ENCODE assay signal across 9 mouse cellular contexts in the genomic region with DNA sequence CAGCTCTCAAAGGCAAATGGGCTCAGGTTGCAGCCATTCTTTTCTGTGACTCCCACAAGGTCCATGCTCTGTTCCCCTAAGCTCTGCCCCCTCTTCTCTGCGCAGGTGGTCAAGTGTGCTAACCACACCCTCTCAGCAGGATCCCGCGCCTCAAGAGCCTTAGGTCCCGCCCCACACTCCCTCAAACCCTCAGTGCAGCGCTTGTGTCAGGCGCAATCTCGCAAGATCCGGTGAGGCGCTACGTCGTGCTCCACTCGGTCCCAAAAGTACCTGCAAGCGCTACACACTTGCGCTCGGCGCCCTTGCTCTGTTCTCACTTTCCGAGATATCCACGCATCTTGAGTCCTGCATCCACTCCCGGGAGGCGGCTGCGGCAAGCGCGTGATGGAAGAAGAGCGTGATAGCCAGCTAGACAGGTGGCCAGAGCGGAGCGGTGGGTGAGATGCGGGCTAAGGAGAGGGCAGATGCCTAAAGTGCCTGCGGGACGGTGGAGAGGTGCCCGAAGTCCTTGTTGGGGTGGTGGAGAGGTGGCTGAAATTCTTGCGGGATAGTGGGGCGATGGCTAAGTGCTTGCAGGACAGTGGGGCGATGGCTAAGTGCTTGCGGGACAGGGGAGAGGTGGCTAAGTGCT. TPM values are rescaled to one million over a fixed set of nuclear protein-coding genes. Genes with fewer than 3 reads are reported as not detected.
DNase-seq lines count a peak whose midpoint lies in the region; ATAC-seq and TF ChIP-seq lines count a peak whose summit lies in the region.
"Had no signal": no experiment of that assay in that cellular context is flagged by ENCODE, and none has a peak within 500 bp of the region (broad histone marks: within the 10 kb centered on the region; RNA-seq: fewer than 3 reads in every experiment).

No protein-coding gene starts in this region.

- no peaks in the 10 kb centered on the region; the same call in 1 of the 2 replicates for H3K27me3 ChIP-seq in kidney, adult 2 months (replicated peaks; ENCODE audit: control insufficient read depth, insufficient read depth, low read length)
- peaks cover 26% of the 10 kb centered on the region for H3K27me3 ChIP-seq in liver, embryonic 16.5 days (ENCODE audit: control insufficient read depth, insufficient read depth, low read depth, low read length)
- H3K27me3 ChIP-seq in neural tube, embryonic 12.5 days (replicated peaks) = peaks cover 23% of the 10 kb centered on the region

- no peaks in the 10 kb centered on the region for H3K4me1 ChIP-seq in kidney, adult 2 months (ENCODE audit: control insufficient read depth, insufficient read depth, low read length)
- no peaks in the 10 kb centered on the region for H3K4me1 ChIP-seq in liver, embryonic 16.5 days (ENCODE audit: control insufficient read depth, low read depth, low read length)
- H3K4me1 ChIP-seq in neural tube, embryonic 12.5 days = no peaks in the 10 kb centered on the region

- TF ChIP-seq CTCF in kidney, adult 2 months (conservative IDR thresholded peaks at IDR 0.05; ENCODE audit: insufficient read depth, insufficient read length, low read depth, low read length) = no peak

- no peak overlapping the region for H3K9ac ChIP-seq in liver, embryonic 16.5 days (ENCODE audit: low read depth, low read length)
- H3K9ac ChIP-seq in neural tube, embryonic 12.5 days = no peak overlapping the region

- 1% methylated on average over 34 of the region's 34 CpGs for WGBS in kidney, adult 2 months
- 11% methylated on average over 34 of the region's 34 CpGs for WGBS in liver, embryonic 16.5 days (ENCODE audit: insufficient replicate concordance)
- 12% methylated on average over 34 of the region's 34 CpGs for WGBS in neural tube, embryonic 12.5 days

- H3K27ac ChIP-seq in kidney, adult 2 months (ENCODE audit: insufficient read depth, low read depth, low read length) = no peak overlapping the region
- H3K27ac ChIP-seq in liver, embryonic 16.5 days (ENCODE audit: low read length) = no peak overlapping the region
- no peak overlapping the region for H3K27ac ChIP-seq in neural tube, embryonic 12.5 days

- ATAC-seq in granulocyte monocyte progenitor cell, adult 5-6 weeks (replicated peaks; ENCODE audit: poor library complexity, severe bottlenecking) = peak; percentile 97
- no peak for ATAC-seq in liver, embryonic 16.5 days (ENCODE audit: low read depth)
- no peak for ATAC-seq in neural tube, embryonic 12.5 days (ENCODE audit: low FRiP score, low read depth)

- H3K4me2 ChIP-seq in liver, embryonic 16.5 days (ENCODE audit: low read depth, low read length) = peak overlapping the region; percentile 41
- H3K4me2 ChIP-seq in neural tube, embryonic 12.5 days (replicated peaks) = peak overlapping the region; percentile 62

- H3K9me3 ChIP-seq in liver, embryonic 16.5 days (replicated peaks; ENCODE audit: control insufficient read depth, low read length) = no peaks in the 10 kb centered on the region
- no peaks in the 10 kb centered on the region for H3K9me3 ChIP-seq in neural tube, embryonic 12.5 days

- peak overlapping the region; percentile 37 for H3K4me3 ChIP-seq in kidney, adult 2 months (ENCODE audit: insufficient read depth, low read depth, low read length)
- peak overlapping the region; percentile 44 for H3K4me3 ChIP-seq in liver, embryonic 16.5 days (ENCODE audit: low read depth, low read length)
- peak overlapping the region; percentile 29 for H3K4me3 ChIP-seq in neural tube, embryonic 12.5 days

- no peak for TF ChIP-seq POLR2A in kidney, adult 2 months (IDR thresholded peaks at IDR 0.05; ENCODE audit: low read depth, low read length)

- peak; percentile 3 to 25 for DNase-seq in heart, adult 18-20 months
- no peak for DNase-seq in heart, adult 11 months
- DNase-seq in cerebellum, postnatal 10 days = peak; percentile 28 to 53
- DNase-seq in kidney, adult 2 months = peak; percentile 25
- peak; percentile 29 for DNase-seq in thymus, postnatal 14 days

- no peaks in the 10 kb centered on the region for H3K36me3 ChIP-seq in kidney, adult 2 months (ENCODE audit: control insufficient read depth, insufficient read depth, low read length)
- no peaks in the 10 kb centered on the region for H3K36me3 ChIP-seq in liver, embryonic 16.5 days (ENCODE audit: control insufficient read depth, insufficient read depth)
- no peaks in the 10 kb centered on the region for H3K36me3 ChIP-seq in neural tube, embryonic 12.5 days

RNA-seq across cellular contexts. Expression of a gene that starts 25.8 kb away (rescaled TPM):
- not detected for total RNA-seq in heart, adult 18-20 months (2021)
- not detected in 2 replicates for total RNA-seq in granulocyte monocyte progenitor cell, adult 5-6 weeks (2014; fragmentation: Nextera tagmentation)
- total RNA-seq in granulocyte monocyte progenitor cell, adult 5-6 weeks (2017) = not detected in 2 replicates
- polyA plus RNA-seq in kidney, adult 2 months (2012; rRNA removed) = not detected in 2 replicates
- polyA plus RNA-seq in liver, embryonic 16.5 days (2015; fragmentation: Nextera tagmentation; extraction: Ambion mirVana) = not detected in 2 replicates
- polyA plus RNA-seq in neural tube, embryonic 12.5 days (2016; fragmentation: Nextera tagmentation; extraction: Ambion mirVana) = not detected in 2 replicates
- total RNA-seq: layer of hippocampus, postnatal 36 days had no signal

RNA-seq across cellular contexts. Expression of a gene that starts 33.4 kb away (rescaled TPM):
- not detected for total RNA-seq in heart, adult 18-20 months (2021)
- total RNA-seq in granulocyte monocyte progenitor cell, adult 5-6 weeks (2014; fragmentation: Nextera tagmentation) = not detected in 2 replicates
- not detected in 2 replicates for total RNA-seq in granulocyte monocyte progenitor cell, adult 5-6 weeks (2017)
- 0.13 and 0.16 TPM in 2 replicates for polyA plus RNA-seq in kidney, adult 2 months (2012; rRNA removed)
- polyA plus RNA-seq in liver, embryonic 16.5 days (2015; fragmentation: Nextera tagmentation; extraction: Ambion mirVana) = not detected in 2 replicates
- 0.26 and 0.49 TPM in 2 replicates for polyA plus RNA-seq in neural tube, embryonic 12.5 days (2016; fragmentation: Nextera tagmentation; extraction: Ambion mirVana)
